Mouse (Mus musculus): ENCODE data around the gene Fggy.

Fggy gene

DNA sequence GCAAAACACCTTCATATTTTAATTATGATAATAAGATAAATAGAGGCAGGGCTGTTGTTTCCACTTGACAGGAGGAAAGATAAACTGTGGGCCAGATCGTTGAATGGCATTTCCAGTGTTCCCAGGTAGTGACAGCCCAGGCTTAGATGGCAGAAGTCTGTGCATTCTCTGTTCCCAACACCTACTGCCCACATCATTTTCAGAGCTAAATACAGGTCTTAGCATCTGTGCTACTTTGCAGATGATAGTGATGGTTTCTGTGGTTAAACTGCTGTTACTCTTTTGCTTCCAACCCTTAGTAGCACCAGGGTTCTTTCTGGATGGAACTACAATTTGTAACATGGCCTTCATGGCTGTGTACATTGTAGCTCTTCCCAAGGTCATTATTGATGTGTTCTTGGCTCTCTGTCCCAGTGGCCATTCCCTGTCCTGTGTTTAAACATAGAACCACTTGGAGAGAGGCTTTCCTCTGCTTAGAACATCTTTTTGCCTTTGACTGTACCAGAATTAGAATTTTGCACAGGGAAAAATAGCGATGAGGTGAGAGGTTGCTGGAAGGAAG lies 31.5 kb downstream of the Fggy start:
- DNase-seq (ENCODE audit: low read depth, low spot score), result no peak

DNA sequence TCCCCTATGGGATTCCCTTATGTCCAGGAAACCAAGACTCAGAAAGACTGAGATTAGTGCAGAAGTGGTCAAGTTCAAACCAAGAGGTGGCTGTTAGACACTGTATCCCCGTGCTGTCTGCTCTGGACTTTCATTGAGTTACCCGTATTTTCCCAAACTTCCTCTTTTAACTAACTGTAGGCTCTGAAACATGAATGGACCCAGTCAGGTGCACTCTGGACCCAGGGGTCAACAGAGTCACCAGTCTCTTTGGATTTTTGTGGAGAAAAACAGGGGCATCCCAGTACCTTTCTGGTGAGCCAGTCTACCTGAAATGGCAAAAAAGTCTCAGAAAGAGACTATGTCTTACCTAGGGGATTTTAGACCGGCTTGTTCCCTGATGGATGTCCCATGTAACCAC lies 33.6 kb downstream of the Fggy start:
- no peak for DNase-seq (ENCODE audit: low read depth, low spot score)

DNA sequence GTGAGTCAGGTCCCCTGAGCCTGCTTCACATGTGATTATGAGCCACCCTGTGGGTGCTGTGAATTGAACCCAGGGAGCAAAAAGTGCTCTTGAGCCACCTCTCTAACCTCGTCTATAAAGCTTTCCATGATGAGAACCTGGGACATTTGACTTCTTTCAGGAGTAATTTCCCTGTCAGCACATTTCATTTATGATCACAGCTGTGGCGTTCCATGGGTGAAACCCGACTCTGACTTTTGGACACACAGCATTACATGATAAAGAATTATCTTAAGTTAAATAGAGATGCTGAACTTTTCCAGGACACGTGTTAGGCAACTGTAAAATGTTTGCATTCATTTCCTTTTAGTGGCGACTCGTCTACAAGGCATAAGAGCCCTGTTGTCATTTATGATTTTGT lies 39.9 kb downstream of the Fggy start:
- no peak for DNase-seq (ENCODE audit: low read depth, low spot score)

DNA sequence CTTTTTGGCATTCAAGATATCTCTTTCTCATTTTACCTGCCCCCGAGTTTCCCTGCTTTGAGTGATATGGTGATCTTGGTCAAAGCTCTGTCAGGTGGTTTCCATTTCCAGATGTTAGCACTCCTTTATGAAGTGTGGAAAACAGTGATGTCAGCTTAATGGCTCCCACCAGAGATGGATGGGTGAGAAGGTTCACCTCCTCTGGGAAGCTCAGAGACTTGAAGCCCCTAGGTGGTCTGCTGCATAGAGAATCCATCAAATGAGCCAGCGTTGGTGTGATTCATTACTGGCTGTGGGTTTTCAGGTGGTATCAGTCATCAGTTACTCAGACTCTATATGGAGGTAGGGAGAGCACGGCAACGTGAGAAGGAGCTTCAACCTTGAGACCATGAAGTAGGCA lies 44.5 kb downstream of the Fggy start:
- DNase-seq (ENCODE audit: low read depth, low spot score), result no peak

DNA sequence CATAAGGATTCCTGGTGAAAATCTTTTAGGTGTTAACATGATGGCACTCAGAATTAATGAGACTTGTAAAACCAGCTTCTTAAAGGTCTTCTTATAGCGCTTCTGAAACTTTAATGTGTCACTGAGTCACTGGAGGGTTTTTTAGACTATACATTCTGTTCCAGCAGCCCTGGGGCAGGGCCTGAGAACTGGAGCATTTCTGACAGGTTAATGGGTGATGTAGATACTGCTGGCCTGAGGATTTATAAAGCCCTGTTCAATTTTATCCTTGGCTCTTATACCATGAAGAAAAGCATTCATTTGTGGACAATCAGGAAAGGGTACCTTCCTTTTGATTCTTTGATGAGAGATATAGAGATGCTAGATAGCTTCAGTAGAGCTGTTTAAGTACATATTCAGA lies 45.9 kb downstream of the Fggy start:
- DNase-seq (ENCODE audit: low read depth, low spot score), result no peak

DNA sequence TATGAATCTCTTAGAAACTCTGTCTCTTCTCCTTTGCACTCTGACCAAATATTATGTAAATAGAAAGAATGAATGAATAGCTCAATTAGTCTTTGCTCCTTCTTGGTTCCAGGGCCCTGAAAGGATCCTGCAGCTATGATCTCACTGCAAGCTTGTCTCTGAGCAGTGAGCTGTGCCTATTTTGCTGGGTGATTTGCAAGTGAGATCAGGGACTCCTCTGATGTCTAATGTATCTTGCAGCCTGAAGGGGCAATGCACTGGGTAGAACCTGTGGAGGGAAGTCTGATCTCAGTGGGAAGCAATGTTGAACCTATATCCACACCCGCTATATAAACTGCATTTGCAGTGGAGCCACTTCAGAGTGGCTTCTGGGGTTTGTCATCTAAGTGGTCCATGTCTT lies 53.4 kb downstream of the Fggy start:
- no peak for DNase-seq (ENCODE audit: low read depth, low spot score)

DNA sequence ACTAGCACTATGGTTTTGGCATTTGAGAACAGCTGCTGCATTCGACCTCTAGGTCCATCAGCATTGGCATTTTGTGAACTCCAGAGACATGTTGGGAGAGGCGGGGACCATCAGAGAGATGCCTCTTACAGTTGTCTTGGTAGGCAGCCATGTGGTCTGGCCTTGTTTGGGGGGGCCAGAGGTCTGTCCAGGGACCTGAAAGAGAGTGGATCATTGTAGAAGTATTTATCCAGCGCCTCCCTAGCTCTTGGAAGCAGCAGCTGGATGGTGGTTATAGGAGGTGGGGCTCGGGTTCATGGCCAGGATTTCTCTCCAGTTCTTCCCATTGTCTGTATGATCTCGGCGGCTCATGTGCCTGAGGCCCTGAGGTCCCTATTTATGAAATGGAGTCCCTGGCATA lies 54.1 kb downstream of the Fggy start:
- no peak for DNase-seq (ENCODE audit: low read depth, low spot score)

DNA sequence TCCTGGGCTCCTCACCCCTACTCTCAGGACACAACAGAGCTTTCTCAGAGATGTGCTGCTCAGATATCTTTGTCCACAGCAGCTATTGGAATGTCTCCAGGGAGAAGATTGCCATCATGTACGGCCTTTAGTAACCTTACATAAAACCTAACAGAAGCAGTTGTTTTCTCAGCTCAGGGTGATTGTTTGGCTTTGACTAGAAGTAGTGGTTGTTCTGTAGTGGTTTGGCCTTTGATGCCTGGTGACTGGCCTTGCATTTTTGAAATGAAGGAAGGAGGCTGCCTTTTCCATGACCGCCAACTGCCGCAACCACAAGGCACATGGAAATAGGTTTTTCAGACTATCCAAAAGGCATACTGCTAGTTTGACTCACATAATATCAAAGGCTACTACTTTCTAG lies 63.7 kb downstream of the Fggy start:
- DNase-seq (ENCODE audit: low read depth, low spot score), result no peak

DNA sequence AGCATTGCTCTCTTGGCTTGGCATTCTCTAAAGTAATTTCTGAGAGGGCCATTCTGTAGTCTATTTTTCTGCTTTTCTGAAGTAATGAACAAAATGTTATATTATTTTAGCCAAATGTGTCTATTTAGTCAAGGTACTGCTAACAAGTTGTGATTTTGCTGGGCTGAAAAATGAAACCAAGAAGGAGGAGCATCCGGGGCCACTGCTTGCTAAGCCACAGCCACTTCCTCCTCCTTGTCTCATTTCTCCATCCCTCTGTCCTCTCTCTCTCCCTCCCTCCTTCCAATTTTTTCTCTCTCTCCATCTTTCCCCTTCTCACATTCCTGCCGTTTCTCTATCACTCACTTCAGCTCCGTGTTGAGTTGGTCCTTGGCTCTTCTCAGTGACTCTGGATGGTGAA lies 67.4 kb downstream of the Fggy start:
- no peak for DNase-seq (ENCODE audit: low read depth, low spot score)

DNA sequence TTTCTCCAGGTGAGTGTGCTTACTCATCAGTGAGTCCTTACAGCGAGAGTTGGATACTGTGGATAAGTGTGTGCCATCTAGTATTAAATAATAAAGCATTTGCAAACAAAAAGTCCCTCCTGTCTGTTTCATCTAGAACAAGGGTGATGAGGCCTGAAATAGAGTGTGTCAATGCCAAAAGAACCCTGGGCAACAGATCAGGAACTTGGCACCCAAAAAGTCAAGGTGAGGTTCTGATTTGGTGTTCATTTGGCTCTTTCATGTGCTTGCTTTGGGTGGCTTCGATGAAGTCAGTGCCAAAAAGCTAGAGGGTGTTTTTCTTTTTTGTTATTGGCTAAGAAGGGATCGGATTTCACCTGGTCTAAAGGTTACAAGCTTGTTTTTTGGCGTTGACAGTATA lies 68.3 kb downstream of the Fggy start:
- no peak for DNase-seq (ENCODE audit: low read depth, low spot score)

DNA sequence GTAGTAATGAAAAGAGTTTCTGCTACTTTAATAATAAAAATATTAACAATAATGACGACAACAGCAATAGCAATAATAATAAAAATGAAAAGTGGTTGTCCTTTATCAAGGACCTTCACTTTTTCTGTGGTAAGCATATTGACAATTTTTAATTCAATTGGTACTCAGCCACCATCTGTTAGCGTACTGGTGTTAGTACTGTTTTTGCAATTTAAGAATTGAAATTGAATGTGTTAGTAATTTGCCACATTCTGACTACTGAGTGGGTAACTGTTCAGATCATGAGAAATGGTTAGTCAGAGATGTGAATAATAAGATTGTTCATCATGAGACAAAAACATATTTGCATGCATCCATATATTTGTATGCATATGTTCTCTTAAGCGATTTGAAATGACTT lies 68.9 kb downstream of the Fggy start:
- DNase-seq (ENCODE audit: low read depth, low spot score), result no peak

DNA sequence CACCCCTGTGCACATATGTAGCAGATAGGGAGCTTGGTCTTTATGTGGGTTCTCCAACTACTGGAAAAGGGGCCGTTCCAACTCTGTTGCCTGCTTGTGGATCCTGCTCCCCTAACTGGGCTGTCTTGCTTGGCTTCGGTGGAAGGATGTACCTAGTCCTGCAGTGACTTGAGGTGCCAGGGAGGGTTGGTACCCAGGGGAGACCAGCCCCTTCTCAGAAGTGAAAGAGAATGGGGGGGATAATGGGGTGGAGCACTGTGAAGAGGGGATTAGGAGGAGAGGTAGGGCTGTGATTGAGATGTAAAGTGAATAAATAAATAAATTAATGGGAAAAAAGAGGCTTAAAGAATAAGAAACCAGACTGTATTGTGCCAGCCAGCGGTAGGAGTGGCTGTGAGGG lies 77.6 kb downstream of the Fggy start:
- DNase-seq (ENCODE audit: low read depth, low spot score), result no peak

DNA sequence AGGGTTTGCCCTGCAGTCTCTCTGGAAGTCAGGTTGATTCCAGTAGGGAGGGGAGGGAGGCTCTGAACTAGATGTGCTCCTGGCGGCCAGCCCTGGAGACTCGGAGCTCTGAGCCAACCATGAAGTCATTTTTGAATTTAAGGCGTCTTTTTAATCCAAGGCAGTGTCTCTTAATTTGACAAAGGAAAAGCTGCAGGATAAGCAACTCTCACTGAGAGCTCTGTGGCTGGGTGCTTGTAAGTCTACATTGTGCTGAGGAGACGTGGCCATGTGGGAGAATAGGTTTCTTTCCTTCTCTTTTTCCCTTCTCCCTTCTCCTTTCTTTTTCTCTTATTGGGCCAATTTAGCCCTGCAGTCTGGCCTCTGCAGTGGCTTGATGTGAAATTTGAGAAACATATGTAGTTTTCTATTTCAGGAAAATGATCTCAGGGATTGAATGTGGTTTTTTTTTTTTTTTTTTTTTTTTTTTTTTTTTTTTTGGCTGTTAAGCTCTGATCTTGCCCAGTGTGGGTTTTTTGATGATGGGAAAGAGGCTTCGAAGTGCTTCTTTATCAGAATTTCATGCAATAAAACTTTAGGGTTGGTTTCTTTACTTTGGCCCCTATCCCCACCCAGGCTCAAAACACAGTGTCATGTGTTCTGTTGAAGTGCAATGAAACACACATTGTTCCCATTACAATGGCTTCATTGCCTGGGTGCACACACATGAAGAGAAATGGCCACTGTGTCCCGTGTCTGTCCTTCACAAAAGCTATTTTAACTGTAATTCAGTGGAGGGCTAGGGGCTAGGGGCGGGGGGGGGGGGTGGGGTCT lies 79.8 kb downstream of the Fggy start:
- DNase-seq (ENCODE audit: low read depth, low spot score), result no peak

DNA sequence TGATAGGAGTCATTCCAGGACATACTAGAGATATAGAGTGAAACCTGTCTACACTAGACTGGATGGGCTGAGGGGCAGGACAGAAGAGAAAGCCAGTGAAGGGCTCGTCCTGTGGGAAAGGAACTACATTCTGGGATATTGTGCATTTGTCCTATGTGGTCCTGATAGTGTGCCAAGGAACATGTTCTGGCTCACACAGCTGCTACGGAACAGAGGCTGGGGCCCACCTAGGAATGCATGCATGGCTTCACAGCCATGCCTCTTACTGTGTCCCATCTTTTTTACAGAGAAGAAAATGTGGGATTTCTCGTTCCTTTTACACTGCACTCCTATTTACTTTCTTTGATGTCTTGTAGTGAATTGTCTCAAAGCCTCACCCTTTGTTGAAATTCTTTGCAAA lies 80.8 kb downstream of the Fggy start:
- DNase-seq (ENCODE audit: low read depth, low spot score), result no peak

DNA sequence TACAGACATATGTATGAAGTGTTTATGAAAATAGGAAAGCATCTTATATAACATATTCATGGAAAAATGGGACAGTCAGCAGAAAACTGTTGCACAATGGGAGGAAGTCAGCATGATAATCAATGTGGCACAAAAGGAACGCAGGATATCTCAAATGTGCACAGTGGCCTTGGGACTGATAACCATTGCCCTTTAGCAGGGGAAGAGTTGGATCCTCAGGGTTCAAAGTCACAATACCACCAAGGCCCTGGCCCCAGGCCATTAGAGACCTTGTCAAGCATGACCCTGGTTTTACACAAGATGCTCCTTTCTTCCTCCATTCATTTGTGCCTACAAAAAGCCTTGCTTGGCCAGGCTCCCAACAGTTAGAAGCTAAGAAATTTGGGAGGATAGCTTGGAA lies 83.5 kb downstream of the Fggy start:
- no peak for DNase-seq (ENCODE audit: low read depth, low spot score)

DNA sequence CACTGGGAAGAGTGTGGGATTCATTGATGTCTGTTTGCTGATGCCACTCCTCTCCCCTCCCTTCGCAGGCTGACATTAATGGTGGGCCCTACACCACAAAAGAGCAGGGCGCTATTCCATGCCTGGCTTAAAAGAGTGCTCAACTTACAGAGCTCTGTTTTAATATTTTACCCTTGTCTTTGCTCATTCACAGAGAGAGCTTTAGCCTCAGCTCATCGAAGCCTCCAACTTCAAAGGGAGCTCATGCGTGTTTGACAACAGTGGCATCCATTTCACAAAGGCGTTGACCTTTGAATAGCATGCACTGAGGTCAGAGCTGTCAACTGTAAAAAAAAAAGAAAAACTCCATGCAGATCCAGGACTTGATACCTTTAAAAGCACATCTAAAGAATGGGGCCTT lies 86.7 kb downstream of the Fggy start:
- DNase-seq (ENCODE audit: low read depth, low spot score), result no peak

DNA sequence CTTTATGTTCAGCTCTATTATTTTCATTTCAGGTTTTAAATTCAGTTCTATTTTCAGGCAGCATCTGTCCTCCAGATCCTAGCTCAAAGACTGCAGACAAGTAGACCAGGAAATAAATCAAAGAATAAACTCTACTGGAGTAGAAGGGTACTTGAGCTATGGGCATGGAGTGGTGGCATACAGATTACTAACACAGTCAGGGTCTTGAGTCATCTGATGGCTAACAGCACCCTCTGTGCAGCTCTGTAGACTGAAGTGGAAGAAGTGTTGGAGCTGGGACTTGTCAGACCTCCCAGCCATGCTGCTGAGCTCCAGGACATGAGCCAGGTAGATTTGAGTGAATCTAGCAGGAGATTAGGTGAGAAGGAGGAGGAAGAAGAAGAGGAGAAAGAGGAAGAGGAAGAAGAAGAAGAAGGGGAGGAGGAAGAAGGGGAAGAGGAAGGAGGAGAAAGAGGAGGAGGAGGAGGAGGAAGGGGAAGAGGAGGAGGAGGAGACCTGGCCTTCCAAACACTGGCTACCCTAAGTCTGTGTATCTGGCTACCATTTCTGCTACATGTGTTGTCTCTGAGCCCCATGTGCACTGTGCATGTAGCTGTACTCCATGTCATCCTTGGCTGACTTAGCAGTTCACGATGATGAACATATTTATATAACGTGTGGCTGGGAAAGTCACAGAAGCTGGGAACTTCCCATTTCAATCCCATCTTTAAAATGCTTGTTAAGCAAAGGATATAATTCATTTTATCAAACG lies 91.7 kb downstream of the Fggy start:
- no peak for DNase-seq (ENCODE audit: low read depth, low spot score)

DNA sequence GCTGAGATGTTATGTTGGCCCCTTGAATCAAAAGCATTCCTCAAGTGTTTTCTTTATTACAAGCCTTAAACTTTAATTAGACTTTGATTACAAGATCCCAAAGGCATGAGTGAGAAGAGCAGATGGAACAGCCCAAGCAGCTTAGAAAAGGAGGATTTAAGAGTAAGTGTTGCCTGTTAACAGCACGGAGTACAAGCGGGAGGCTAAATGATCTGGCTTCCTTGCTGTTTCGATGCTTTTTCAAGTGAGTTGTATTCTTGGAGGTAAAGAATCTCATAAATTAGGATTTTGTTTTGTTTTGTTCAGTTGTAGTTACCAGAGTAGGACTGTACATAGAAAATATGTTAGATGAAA lies 92.2 kb downstream of the Fggy start:
- no peak for DNase-seq (ENCODE audit: low read depth, low spot score)

DNA sequence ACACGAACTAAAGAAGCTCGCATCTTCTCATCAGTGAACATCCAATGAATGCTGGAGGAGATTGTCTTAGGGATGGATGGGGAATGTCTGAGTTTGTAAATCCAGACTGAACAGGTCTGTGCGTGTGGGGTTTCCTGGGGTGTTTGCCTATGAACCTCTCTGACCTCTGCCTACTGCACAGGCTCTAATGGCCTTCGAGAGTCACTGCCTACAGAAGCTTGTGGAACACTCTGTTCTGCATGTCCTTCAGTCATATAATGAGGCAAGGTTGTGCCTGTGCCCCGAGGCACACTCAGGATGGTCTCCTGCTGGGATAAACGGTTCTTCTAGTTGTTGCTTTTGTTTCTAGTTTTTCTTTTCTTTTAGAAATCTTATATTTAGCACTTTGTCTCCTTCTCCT lies 92.7 kb downstream of the Fggy start:
- no peak for DNase-seq (ENCODE audit: low read depth, low spot score)

DNA sequence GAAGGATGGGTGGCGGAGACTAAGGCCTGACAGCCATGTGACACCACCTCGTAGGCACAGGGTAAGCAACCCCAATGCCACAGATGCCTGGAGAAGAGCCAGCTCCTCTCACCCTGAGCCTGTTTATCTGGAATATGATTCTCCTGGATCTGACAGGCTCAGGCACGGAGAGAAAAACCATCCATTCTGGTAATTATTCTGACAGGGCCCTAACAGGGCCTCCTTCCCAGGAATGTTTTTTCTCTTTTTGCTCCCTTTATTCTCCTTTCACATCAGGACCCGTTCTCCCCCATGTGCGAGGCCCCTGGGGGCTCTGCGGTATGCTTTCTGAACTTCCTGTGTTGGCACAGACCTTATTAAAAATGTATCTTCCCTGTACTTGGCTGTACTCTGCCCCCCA lies 94.7 kb downstream of the Fggy start:
- no peak for DNase-seq (ENCODE audit: low read depth, low spot score)

DNA sequence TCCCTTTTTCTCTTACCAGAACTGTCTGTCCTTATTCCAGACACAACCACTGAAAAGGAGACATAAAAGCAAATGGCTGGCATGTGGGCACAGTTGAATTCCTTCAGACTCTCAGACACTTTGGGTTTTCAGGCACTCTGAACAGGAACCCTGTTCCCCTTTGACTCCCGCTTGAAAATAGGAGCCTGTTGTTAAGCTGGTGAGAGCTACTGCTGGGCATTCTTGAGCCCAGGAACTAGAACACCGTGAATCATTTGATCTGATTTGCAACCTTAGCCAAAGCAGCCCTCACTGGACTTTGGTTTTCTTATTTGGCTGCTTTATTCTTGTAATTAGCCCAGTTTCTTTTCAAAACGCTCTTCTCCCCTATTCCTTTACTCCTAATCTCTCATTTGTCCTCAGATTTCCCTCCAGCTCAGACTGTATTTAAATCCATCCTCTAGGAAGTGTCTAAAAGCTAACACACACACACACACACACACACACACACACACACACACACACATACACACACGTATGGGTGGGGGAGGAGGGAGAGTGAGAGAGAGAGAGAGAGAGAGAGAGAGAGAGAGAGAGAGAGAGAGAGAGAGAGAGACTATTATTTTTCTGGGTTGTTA lies 96.1 kb downstream of the Fggy start:
- no peak for DNase-seq (ENCODE audit: low read depth, low spot score)

DNA sequence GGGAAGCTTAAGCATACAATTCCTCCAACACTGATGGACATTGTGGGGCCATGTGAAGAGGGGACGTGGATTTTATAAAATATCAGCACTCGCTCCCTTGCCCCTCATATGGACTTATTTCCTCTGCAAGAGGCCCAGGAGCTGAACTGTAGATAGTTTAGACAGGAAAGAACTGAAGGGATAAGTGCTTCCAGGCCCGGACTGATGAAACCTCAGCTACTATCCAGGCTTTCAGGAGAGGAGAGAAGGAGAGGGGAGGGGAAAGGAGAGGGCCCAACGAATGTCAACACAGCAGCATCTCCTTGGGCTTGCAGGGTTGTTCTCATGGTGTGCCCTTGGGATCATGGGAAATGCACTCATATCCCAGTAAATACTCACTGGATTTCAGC lies 96.6 kb downstream of the Fggy start:
- no peak for DNase-seq (ENCODE audit: low read depth, low spot score)

DNA sequence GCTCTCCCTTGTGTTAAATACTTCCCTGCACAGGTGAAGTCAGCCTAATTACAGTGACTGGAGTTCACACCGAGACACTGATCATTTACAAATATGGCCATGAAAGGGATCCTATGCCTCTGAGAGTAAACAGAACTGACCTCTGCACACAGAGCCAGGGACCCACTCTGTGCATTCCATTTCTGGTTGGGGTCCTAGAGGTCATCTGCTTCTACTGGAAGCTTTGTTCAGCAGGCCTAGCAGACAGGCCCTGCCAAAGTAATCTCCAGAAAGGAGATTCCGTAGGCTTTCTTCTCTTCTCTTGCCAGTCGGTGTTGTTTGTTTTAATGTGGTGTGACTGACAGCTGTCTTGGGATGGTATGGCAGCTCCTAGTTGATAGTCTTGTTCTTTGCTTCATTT lies 101.7 kb downstream of the Fggy start:
- no peak for DNase-seq (ENCODE audit: low read depth, low spot score)
